Mouse (Mus musculus): ENCODE measurements around the gene Ddb1.

- TF ChIP-seq POLR2A (IDR thresholded peaks at IDR 0.05; ENCODE audit: borderline replicate concordance, extremely low read depth, low read depth, low read length) (no peak), CTCF (IDR thresholded peaks at IDR 0.05; ENCODE audit: insufficient read depth, low read length) (no peak)
Observed at GRCm38 (mm10) chr19:10662665-10663064, 57.5 kb downstream of the Ddb1 start.

All from lung, adult 2 months (tissue).